Mouse (Mus musculus): ENCODE results near the gene Ank2.

Ank2 gene

GRCm38 (mm10) chr3:126962326-126962725 lies 536.8 kb downstream of the Ank2 start:
- DNase-seq, result no peak

GRCm38 (mm10) chr3:126952698-126953097 lies 546.5 kb downstream of the Ank2 start:
- DNase-seq, result no peak

GRCm38 (mm10) chr3:126946591-126946990 lies 552.6 kb downstream of the Ank2 start:
- no peak for DNase-seq

GRCm38 (mm10) chr3:126944838-126945237 lies 554.3 kb downstream of the Ank2 start:
- no peak for DNase-seq

- no peak for DNase-seq
Observed at GRCm38 (mm10) chr3:126944081-126944480, 555.1 kb downstream of the Ank2 start.

- no peak for DNase-seq
Observed at GRCm38 (mm10) chr3:126940452-126940851, 558.7 kb downstream of the Ank2 start.

- DNase-seq, result no peak
Observed at GRCm38 (mm10) chr3:126931884-126932506, 567.2 kb downstream of the Ank2 start.

GRCm38 (mm10) chr3:126923575-126924382 lies 575.4 kb downstream of the Ank2 start:
- no peak for DNase-seq

GRCm38 (mm10) chr3:126921941-126922340 lies 577.2 kb downstream of the Ank2 start:
- no peak for DNase-seq

GRCm38 (mm10) chr3:126920296-126920695 lies 578.9 kb downstream of the Ank2 start:
- no peak for DNase-seq

GRCm38 (mm10) chr3:126918805-126919473 lies 580.2 kb downstream of the Ank2 start:
- no peak for DNase-seq

GRCm38 (mm10) chr3:126916381-126916780 lies 582.8 kb downstream of the Ank2 start:
- no peak for DNase-seq

- DNase-seq, result peak; percentile 2 to 10
Observed at GRCm38 (mm10) chr3:126903543-126903942, 595.6 kb downstream of the Ank2 start.

GRCm38 (mm10) chr3:126886644-126887043 lies 612.5 kb downstream of the Ank2 start:
- DNase-seq, result no peak

GRCm38 (mm10) chr3:126886090-126886489 lies 613.1 kb downstream of the Ank2 start:
- DNase-seq, result no peak

GRCm38 (mm10) chr3:126878233-126878632 lies 620.9 kb downstream of the Ank2 start:
- DNase-seq, result no peak
